Mouse (Mus musculus): ENCODE measurements around the gene Grin2c. TPM values are rescaled to one million over a fixed set of nuclear protein-coding genes. Genes with fewer than 3 reads are reported as not detected.

Gene Grin2c
- polyA plus RNA-seq, 1 experiment: 0.13 TPM

GRCm38 (mm10) chr11:115236570-115236969 lies 30.5 kb downstream of the Grin2c start:
- Histone ChIP-seq H3K36me3 (ENCODE audit: control insufficient read depth, insufficient read depth, low read length, poor library complexity, severe bottlenecking) (no peaks in the 10 kb centered on the region), H3K4me1 (ENCODE audit: control insufficient read depth, insufficient read depth, low read length) (peaks cover 3% of the 10 kb centered on the region), H3K27me3 (ENCODE audit: control insufficient read depth, insufficient read depth, low read length, poor library complexity, severe bottlenecking) (no peaks in the 10 kb centered on the region), H3K27ac (ENCODE audit: insufficient read depth, low read length) (no peak overlapping the region), H3K9me3 (replicated peaks; ENCODE audit: control insufficient read depth, insufficient read depth, low read length, poor library complexity, severe bottlenecking) (no peaks in the 10 kb centered on the region), H3K9ac (ENCODE audit: low read depth, poor library complexity, severe bottlenecking) (no peak overlapping the region), H3K4me3 (ENCODE audit: low read depth, low read length) (no peak overlapping the region)
- TF ChIP-seq EP300 (IDR thresholded peaks at IDR 0.05; ENCODE audit: insufficient read depth, low read depth, low read length) (no peak), CTCF (IDR thresholded peaks at IDR 0.05; ENCODE audit: low read depth, low read length) (no peak), POLR2A (IDR thresholded peaks at IDR 0.05; ENCODE audit: insufficient read depth, low read length) (no peak)

GRCm38 (mm10) chr11:115234320-115235044 lies 32.6 kb downstream of the Grin2c start:
- Histone ChIP-seq H3K4me1 (ENCODE audit: control insufficient read depth, insufficient read depth, low read length) (peaks cover 3% of the 10 kb centered on the region), H3K27ac (ENCODE audit: insufficient read depth, low read length) (no peak overlapping the region), H3K9me3 (replicated peaks; ENCODE audit: control insufficient read depth, insufficient read depth, low read length, poor library complexity, severe bottlenecking) (no peaks in the 10 kb centered on the region), H3K27me3 (ENCODE audit: control insufficient read depth, insufficient read depth, low read length, poor library complexity, severe bottlenecking) (no peaks in the 10 kb centered on the region), H3K36me3 (ENCODE audit: control insufficient read depth, insufficient read depth, low read length, poor library complexity, severe bottlenecking) (no peaks in the 10 kb centered on the region), H3K9ac (ENCODE audit: low read depth, poor library complexity, severe bottlenecking) (no peak overlapping the region), H3K4me3 (ENCODE audit: low read depth, low read length) (no peak overlapping the region)
- no peak for TF ChIP-seq POLR2A (IDR thresholded peaks at IDR 0.05; ENCODE audit: insufficient read depth, low read length)
- TF ChIP-seq CTCF (IDR thresholded peaks at IDR 0.05; ENCODE audit: low read depth, low read length): no peak
- no peak for TF ChIP-seq EP300 (IDR thresholded peaks at IDR 0.05; ENCODE audit: insufficient read depth, low read depth, low read length)

- Histone ChIP-seq H3K9ac (ENCODE audit: low read depth, poor library complexity, severe bottlenecking) (no peak overlapping the region), H3K27me3 (ENCODE audit: control insufficient read depth, insufficient read depth, low read length, poor library complexity, severe bottlenecking) (no peaks in the 10 kb centered on the region), H3K27ac (ENCODE audit: insufficient read depth, low read length) (no peak overlapping the region), H3K4me1 (ENCODE audit: control insufficient read depth, insufficient read depth, low read length) (peaks cover 6% of the 10 kb centered on the region), H3K4me3 (ENCODE audit: low read depth, low read length) (no peak overlapping the region), H3K9me3 (replicated peaks; ENCODE audit: control insufficient read depth, insufficient read depth, low read length, poor library complexity, severe bottlenecking) (no peaks in the 10 kb centered on the region), H3K36me3 (ENCODE audit: control insufficient read depth, insufficient read depth, low read length, poor library complexity, severe bottlenecking) (no peaks in the 10 kb centered on the region)
- TF ChIP-seq CTCF (IDR thresholded peaks at IDR 0.05; ENCODE audit: low read depth, low read length): peak; percentile 1
- TF ChIP-seq POLR2A (IDR thresholded peaks at IDR 0.05; ENCODE audit: insufficient read depth, low read length): no peak
Measured at GRCm38 (mm10) chr11:115233526-115234290, 33.3 kb downstream of the Grin2c start.

- Histone ChIP-seq H3K4me1 (ENCODE audit: control insufficient read depth, insufficient read depth, low read length) (peaks cover 8% of the 10 kb centered on the region), H3K9ac (ENCODE audit: low read depth, poor library complexity, severe bottlenecking) (no peak overlapping the region), H3K27ac (ENCODE audit: insufficient read depth, low read length) (no peak overlapping the region), H3K36me3 (ENCODE audit: control insufficient read depth, insufficient read depth, low read length, poor library complexity, severe bottlenecking) (no peaks in the 10 kb centered on the region), H3K27me3 (ENCODE audit: control insufficient read depth, insufficient read depth, low read length, poor library complexity, severe bottlenecking) (no peaks in the 10 kb centered on the region), H3K4me3 (ENCODE audit: low read depth, low read length) (no peak overlapping the region), H3K9me3 (replicated peaks; ENCODE audit: control insufficient read depth, insufficient read depth, low read length, poor library complexity, severe bottlenecking) (no peaks in the 10 kb centered on the region)
- no peak for TF ChIP-seq POLR2A (IDR thresholded peaks at IDR 0.05; ENCODE audit: insufficient read depth, low read length)
- no peak for TF ChIP-seq EP300 (IDR thresholded peaks at IDR 0.05; ENCODE audit: insufficient read depth, low read depth, low read length)
- no peak for TF ChIP-seq CTCF (IDR thresholded peaks at IDR 0.05; ENCODE audit: low read depth, low read length)
Measured at GRCm38 (mm10) chr11:115232889-115233288, 34.2 kb downstream of the Grin2c start.

- no peaks in the 10 kb centered on the region for H3K36me3 ChIP-seq (ENCODE audit: control insufficient read depth, insufficient read depth, low read length, poor library complexity, severe bottlenecking)
- peaks cover 8% of the 10 kb centered on the region for H3K4me1 ChIP-seq (ENCODE audit: control insufficient read depth, insufficient read depth, low read length)
- no peak overlapping the region for H3K9ac ChIP-seq (ENCODE audit: low read depth, poor library complexity, severe bottlenecking)
- H3K27ac ChIP-seq (ENCODE audit: insufficient read depth, low read length): no peak overlapping the region
- H3K4me3 ChIP-seq (ENCODE audit: low read depth, low read length): no peak overlapping the region
- no peaks in the 10 kb centered on the region for H3K9me3 ChIP-seq (replicated peaks; ENCODE audit: control insufficient read depth, insufficient read depth, low read length, poor library complexity, severe bottlenecking)
- no peaks in the 10 kb centered on the region for H3K27me3 ChIP-seq (ENCODE audit: control insufficient read depth, insufficient read depth, low read length, poor library complexity, severe bottlenecking)
- TF ChIP-seq CTCF (IDR thresholded peaks at IDR 0.05; ENCODE audit: low read depth, low read length): no peak
- no peak for TF ChIP-seq POLR2A (IDR thresholded peaks at IDR 0.05; ENCODE audit: insufficient read depth, low read length)
- TF ChIP-seq EP300 (IDR thresholded peaks at IDR 0.05; ENCODE audit: insufficient read depth, low read depth, low read length): no peak
Measured at GRCm38 (mm10) chr11:115231924-115232323, 35.1 kb downstream of the Grin2c start.

Data from ES-Bruce4 (cell line).